Mouse (Mus musculus) liver, adult 10 weeks (tissue): ENCODE measurements around the gene Olfr701. TPM values are rescaled to one million over a fixed set of nuclear protein-coding genes. Genes with fewer than 3 reads are reported as not detected.

Experiments
- polyA plus RNA-seq: library from polyadenylated mRNA; stranded (reverse); fragments of 350-450 nt; fragmentation: Illumina TruSeq; extraction: RNeasy Lipid Tissue Mini Kit (QIAGEN cat#74804); gene quantifications from one replicate; pipeline ENCODE4 v1.2.3, GENCODE M21; 2014; ENCODE audit warnings: low read depth, low replicate concordance

Olfr701 gene
- not detected for polyA plus RNA-seq

GRCm38 (mm10) chr7:106813829-106814228, at the start of gene Olfr701:
TSS of gene Olfr701 (plus strand) at chr7:106814129.

GRCm38 (mm10) chr7:106793098-106793497, 20.8 kb upstream of the Olfr701 start, which contains the start of gene Olfr699:
TSS of gene Olfr699 (minus strand) at chr7:106793198.

GRCm38 (mm10) chr7:106808734-106809133, 5.2 kb upstream of the Olfr701 start, which contains the start of gene Olfr700:
TSS of gene Olfr700 (minus strand) at chr7:106808834.

GRCm38 (mm10) chr7:106833793-106834192, 19.9 kb downstream of the Olfr701 start, which contains the start of gene Olfr702:
TSS of gene Olfr702 (minus strand) at chr7:106833893.

GRCm38 (mm10) chr7:106843060-106843459, 29.1 kb downstream of the Olfr701 start, which contains the start of gene Olfr703:
TSS of gene Olfr703 (plus strand) at chr7:106843360.

GRCm38 (mm10) chr7:106862885-106863284, 49.0 kb downstream of the Olfr701 start, which contains the start of gene Olfr704:
TSS of gene Olfr704 (plus strand) at chr7:106863185.

Other genes with a start within 250 kb of the Olfr701 start
- not detected for gene Olfr693, start 133.5 kb upstream of the Olfr701 start, polyA plus RNA-seq
- not detected for gene Olfr694, start 122.3 kb upstream of the Olfr701 start, polyA plus RNA-seq
- gene Olfr695, start 97.7 kb upstream of the Olfr701 start, polyA plus RNA-seq, result not detected
- not detected for gene Olfr697, start 71.7 kb upstream of the Olfr701 start, polyA plus RNA-seq
- not detected for gene Olfr698, start 58.7 kb upstream of the Olfr701 start, polyA plus RNA-seq
- not detected for gene Olfr699, start 20.9 kb upstream of the Olfr701 start, polyA plus RNA-seq
- not detected for gene Olfr700, start 5.3 kb upstream of the Olfr701 start, polyA plus RNA-seq
- not detected for gene Olfr702, start 19.8 kb downstream of the Olfr701 start, polyA plus RNA-seq
- not detected for gene Olfr703, start 29.2 kb downstream of the Olfr701 start, polyA plus RNA-seq
- gene Olfr704, start 49.1 kb downstream of the Olfr701 start, polyA plus RNA-seq, result not detected
- not detected for gene Olfr705, start 62.8 kb downstream of the Olfr701 start, polyA plus RNA-seq
- not detected for gene Olfr706, start 74.0 kb downstream of the Olfr701 start, polyA plus RNA-seq
- gene Olfr707, start 87.1 kb downstream of the Olfr701 start, polyA plus RNA-seq, result not detected
- not detected for gene Olfr1532-ps1, start 93.9 kb downstream of the Olfr701 start, polyA plus RNA-seq
- gene Olfr709-ps1, start 118.1 kb downstream of the Olfr701 start, polyA plus RNA-seq, result not detected
- not detected for gene Olfr710, start 134.2 kb downstream of the Olfr701 start, polyA plus RNA-seq
- gene Olfr6, start 149.8 kb downstream of the Olfr701 start, polyA plus RNA-seq, result not detected
- gene Olfr711, start 161.3 kb downstream of the Olfr701 start, polyA plus RNA-seq, result not detected
- gene Olfr2, start 191.9 kb downstream of the Olfr701 start, polyA plus RNA-seq, result not detected
- not detected for gene Olfr713, start 217.0 kb downstream of the Olfr701 start, polyA plus RNA-seq